Mouse (Mus musculus): Measurements from ENCODE around the gene Gm48552.
A peak's percentile ranks its signal among the peaks of the same experiment; 100 is the strongest.

GRCm38 (mm10) chr10:81416581-81417226 lies 27.9 kb downstream of the Gm48552 start:
- TF ChIP-seq POLR2A (IDR thresholded peaks at IDR 0.05; ENCODE audit: low read depth, low read length) (no peak), CTCF (conservative IDR thresholded peaks at IDR 0.05; ENCODE audit: insufficient read depth, insufficient read length, low read depth, low read length) (peak; percentile 51)

Measured in kidney, adult 2 months (tissue).